Mouse (Mus musculus) MEL (cell line): ENCODE measurements at regions not wholly inside any gene's neighbourhood (a gene's known extent, or its start where the extent isn't known, plus 50 kb on each side); places are given as distances from the start of the nearest gene placed in this dataset.
"Not testable (repeated sequence)": the region's sequence is repeated elsewhere in the genome, so short reads cannot be mapped to it uniquely, and the experiment has no call there.

Experiments
- DNase-seq: peaks from one replicate; pipeline ENCODE4 v3.0.0; 2011; ENCODE audit warnings: low read depth, low spot score
- H3K27ac ChIP-seq: 2 replicates; pipeline ENCODE4 v1.5.1; 2012; ENCODE audit warnings: low read depth, mild to moderate bottlenecking, control low read depth, low read length, moderate library complexity; ENCODE audit not compliant: control insufficient read depth
- H3K27me3 ChIP-seq, 2 experiments: fragments of 150-350 bp in 1 of 2; sonication (generic) in 1 of 2; 2 replicates each; pipeline ENCODE4 v1.6.1; 2012; ENCODE audit warnings: low read length in 2 of 2, mild to moderate bottlenecking in 2 of 2, improper control_type of control experiment in 1 of 2, moderate library complexity in 1 of 2; ENCODE audit not compliant: insufficient read depth in 2 of 2, control insufficient read depth in 1 of 2
- H3K36me3 ChIP-seq, 2 experiments: 2 replicates each; pipeline ENCODE4 v1.6.1; 2012 to 2014; ENCODE audit warnings: low read length in 2 of 2, improper control_type of control experiment in 1 of 2, inconsistent platforms in 1 of 2, mild to moderate bottlenecking in 1 of 2; ENCODE audit not compliant: insufficient read depth in 2 of 2, control insufficient read depth in 1 of 2
- H3K4me1 ChIP-seq, 2 experiments: fragments of 150-350 bp in 1 of 2; sonication (generic) in 1 of 2; 2 replicates each; pipeline ENCODE4 v1.6.1; 2012; ENCODE audit warnings: low read length in 2 of 2, improper control_type of control experiment in 1 of 2, mild to moderate bottlenecking in 1 of 2; ENCODE audit not compliant: insufficient read depth in 2 of 2, control insufficient read depth in 1 of 2
- H3K4me3 ChIP-seq, 2 experiments: fragments of 150-350 bp in 1 of 2; sonication (generic) in 1 of 2; 2 replicates each; pipeline ENCODE4 v1.5.1; 2012; ENCODE audit warnings: low read depth in 2 of 2, low read length in 2 of 2, mild to moderate bottlenecking in 2 of 2, moderate library complexity in 2 of 2, control low read depth in 1 of 2, improper control_type of control experiment in 1 of 2; ENCODE audit not compliant: control insufficient read depth in 1 of 2, insufficient read depth in 1 of 2
- H3K79me2 ChIP-seq: 2 replicates; pipeline ENCODE4 v1.6.1; 2012; ENCODE audit warnings: mild to moderate bottlenecking, low read length, moderate library complexity; ENCODE audit not compliant: control insufficient read depth, poor library complexity, insufficient read depth
- H3K9ac ChIP-seq: 2 replicates; pipeline ENCODE4 v1.6.1; 2012; ENCODE audit warnings: low read depth, mild to moderate bottlenecking, control low read depth, low read length, moderate library complexity; ENCODE audit not compliant: control insufficient read depth, poor library complexity, severe bottlenecking
- H3K9me3 ChIP-seq: fragments of 150-350 bp; sonication (generic); replicated peaks from 2 replicates; pipeline ENCODE4 v1.6.1; 2012; ENCODE audit warnings: mild to moderate bottlenecking, low read length, improper control_type of control experiment, moderate library complexity; ENCODE audit not compliant: insufficient read depth
- BHLHE40 ChIP-seq: IDR thresholded peaks from 2 replicates; pipeline ENCODE4 v1.6.1; 2012; ENCODE audit warnings: low read depth, mild to moderate bottlenecking, inconsistent platforms, low read length, improper control_type of control experiment, borderline replicate concordance
- CTCF ChIP-seq, 3 experiments: IDR thresholded peaks in 2 of 3; conservative IDR thresholded peaks in 1 of 3; 2 replicates each; pipeline ENCODE4 v1.5.1; 2011 to 2012; ENCODE audit warnings: low read length in 3 of 3, low read depth in 2 of 3, mild to moderate bottlenecking in 2 of 3, improper control_type of control experiment in 1 of 3, inconsistent platforms in 1 of 3, mixed read lengths in 1 of 3, moderate library complexity in 1 of 3; ENCODE audit not compliant: control insufficient read depth in 1 of 3, insufficient read depth in 1 of 3, poor library complexity in 1 of 3, severe bottlenecking in 1 of 3
- EP300 ChIP-seq, 2 experiments: IDR thresholded peaks; 2 replicates each; pipeline ENCODE4 v1.6.1; 2011; ENCODE audit warnings: improper control_type of control experiment in 2 of 2, low read length in 2 of 2, low read depth in 1 of 2, mild to moderate bottlenecking in 1 of 2
- GABPA ChIP-seq: IDR thresholded peaks from 2 replicates; pipeline ENCODE4 v1.6.1; 2012; ENCODE audit warnings: low read depth, mild to moderate bottlenecking, inconsistent platforms, low read length, improper control_type of control experiment, moderate library complexity
- GATA1 ChIP-seq: IDR thresholded peaks from 2 replicates; pipeline ENCODE4 v1.6.1; 2011; ENCODE audit warnings: low read depth, low read length, improper control_type of control experiment
- KAT2A ChIP-seq: conservative IDR thresholded peaks from 2 replicates; pipeline ENCODE4 v1.6.1; 2012; ENCODE audit warnings: low read depth, low read length, improper control_type of control experiment, inconsistent platforms
- MAX ChIP-seq: IDR thresholded peaks from 2 replicates; pipeline ENCODE4 v1.6.1; 2011; ENCODE audit warnings: low read length, improper control_type of control experiment
- MYC ChIP-seq: IDR thresholded peaks from 2 replicates; pipeline ENCODE4 v1.6.1; 2011; ENCODE audit warnings: low read depth, mild to moderate bottlenecking, low read length, improper control_type of control experiment, moderate library complexity
- NELFE ChIP-seq: IDR thresholded peaks from 2 replicates; pipeline ENCODE4 v1.6.1; 2011; ENCODE audit warnings: low read depth, low read length, improper control_type of control experiment
- NRF1 ChIP-seq: IDR thresholded peaks from 2 replicates; pipeline ENCODE4 v1.6.1; 2014; ENCODE audit warnings: low read depth, mild to moderate bottlenecking, inconsistent platforms, low read length, improper control_type of control experiment, moderate library complexity; ENCODE audit not compliant: poor library complexity, insufficient read depth, severe bottlenecking
- POLR2A ChIP-seq, 2 experiments: IDR thresholded peaks; 2 replicates each; pipeline ENCODE4 v1.6.1; 2011 to 2012; ENCODE audit warnings: low read length in 2 of 2, mild to moderate bottlenecking in 2 of 2, control low read depth in 1 of 2, improper control_type of control experiment in 1 of 2, low read depth in 1 of 2, moderate library complexity in 1 of 2; ENCODE audit not compliant: control insufficient read depth in 1 of 2, insufficient read depth in 1 of 2, poor library complexity in 1 of 2
- POLR2AphosphoS2 ChIP-seq: IDR thresholded peaks from 2 replicates; pipeline ENCODE4 v1.6.1; 2011; ENCODE audit warnings: low read length, improper control_type of control experiment
- POLR2AphosphoS5 ChIP-seq: IDR thresholded peaks from 2 replicates; pipeline ENCODE4 v1.6.1; 2012; ENCODE audit warnings: low read depth, borderline replicate concordance, mild to moderate bottlenecking, inconsistent platforms, low read length, moderate library complexity, mixed read lengths
- RCOR1 ChIP-seq: IDR thresholded peaks from 2 replicates; pipeline ENCODE4 v1.6.1; 2012; ENCODE audit warnings: low read depth, mild to moderate bottlenecking, inconsistent platforms, low read length, improper control_type of control experiment
- SMC3 ChIP-seq: IDR thresholded peaks from 2 replicates; pipeline ENCODE4 v1.6.1; 2011; ENCODE audit warnings: low read depth, low read length, improper control_type of control experiment
- TAL1 ChIP-seq: IDR thresholded peaks from 2 replicates; pipeline ENCODE4 v1.6.1; 2012; ENCODE audit warnings: mild to moderate bottlenecking, inconsistent platforms, low read length, moderate library complexity, mixed read lengths
- TCF12 ChIP-seq: IDR thresholded peaks from 2 replicates; pipeline ENCODE4 v1.6.1; 2014; ENCODE audit warnings: low read depth, mild to moderate bottlenecking, inconsistent platforms, low read length, improper control_type of control experiment, moderate library complexity
- UBTF ChIP-seq: IDR thresholded peaks from 2 replicates; pipeline ENCODE4 v1.6.1; 2012; ENCODE audit warnings: low read depth, mild to moderate bottlenecking, inconsistent platforms, low read length, improper control_type of control experiment, moderate library complexity, borderline replicate concordance; ENCODE audit not compliant: insufficient read depth
- USF1 ChIP-seq: IDR thresholded peaks from 2 replicates; pipeline ENCODE4 v1.6.1; 2014; ENCODE audit warnings: low read depth, mild to moderate bottlenecking, inconsistent platforms, low read length, improper control_type of control experiment, moderate library complexity
- ZC3H11A ChIP-seq: IDR thresholded peaks from 2 replicates; pipeline ENCODE4 v1.6.1; 2012; ENCODE audit warnings: low read depth, mild to moderate bottlenecking, inconsistent platforms, low read length, improper control_type of control experiment
- ZMIZ1 ChIP-seq: IDR thresholded peaks from 2 replicates; pipeline ENCODE4 v1.6.1; 2012; ENCODE audit warnings: low read depth, mild to moderate bottlenecking, inconsistent platforms, low read length, improper control_type of control experiment, moderate library complexity
- ZNF384 ChIP-seq: IDR thresholded peaks from 2 replicates; pipeline ENCODE4 v1.6.1; 2012; ENCODE audit warnings: low read depth, mild to moderate bottlenecking, inconsistent platforms, low read length, improper control_type of control experiment

DNA sequence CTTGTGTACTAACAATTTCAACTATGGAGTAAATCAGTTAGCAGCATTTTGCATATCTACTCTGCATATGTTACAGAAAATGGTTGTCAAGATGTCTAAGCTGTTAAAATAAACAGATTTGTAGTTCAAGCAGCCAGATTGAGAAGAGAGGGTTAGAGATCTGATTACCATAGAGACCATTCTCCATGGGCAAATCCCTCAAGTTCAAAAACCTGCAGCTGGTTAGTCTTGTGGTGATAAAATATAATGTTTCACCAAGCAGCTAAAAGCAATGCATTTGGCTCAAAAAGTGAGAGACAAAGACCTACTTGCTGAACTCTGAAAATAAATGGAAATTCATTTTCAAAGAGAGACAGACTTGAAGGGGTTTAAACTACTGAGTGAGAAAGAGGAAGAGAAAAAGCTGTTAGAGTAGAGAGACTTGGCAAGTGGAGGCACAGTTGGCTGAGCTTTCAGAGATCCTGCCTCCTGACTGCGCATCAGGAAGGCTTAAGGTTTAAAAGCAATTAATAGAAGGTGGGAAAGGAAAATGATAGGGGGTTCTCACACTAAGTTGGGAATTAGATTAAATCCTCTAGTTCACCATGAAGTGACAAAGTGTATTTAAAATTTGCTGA, 570.2 kb downstream of the Nova1 start:
- DNase-seq, result no peak
- Histone ChIP-seq H3K27ac (no peak overlapping the region), H3K9ac (no peak overlapping the region), H3K36me3 (no peaks in the 10 kb centered on the region), H3K4me1 (no peaks in the 10 kb centered on the region), H3K79me2 (no peaks in the 10 kb centered on the region), H3K27me3 (no peaks in the 10 kb centered on the region), H3K9me3 (no peaks in the 10 kb centered on the region), H3K4me3 (no peak overlapping the region)
- TF ChIP-seq USF1 (no peak), ZMIZ1 (no peak), ZC3H11A (no peak), POLR2AphosphoS2 (no peak), GABPA (no peak)

- no peaks in the 10 kb centered on the region for H3K27me3 ChIP-seq
- no peaks in the 10 kb centered on the region for H3K4me1 ChIP-seq
- H3K27ac ChIP-seq, result no peak overlapping the region
- H3K4me3 ChIP-seq, result no peak overlapping the region
- DNase-seq, result no peak
- H3K79me2 ChIP-seq, result no peaks in the 10 kb centered on the region
- no peaks in the 10 kb centered on the region for H3K36me3 ChIP-seq
- H3K9me3 ChIP-seq, result no peaks in the 10 kb centered on the region
- TF ChIP-seq RCOR1, result no peak
- no peak for TF ChIP-seq POLR2AphosphoS2
- no peak for TF ChIP-seq NELFE
- no peak for TF ChIP-seq TAL1
- no peak for TF ChIP-seq GABPA
- no peak for TF ChIP-seq ZNF384
- no peak for TF ChIP-seq TCF12
- no peak for TF ChIP-seq BHLHE40
- no peak for TF ChIP-seq GATA1
- TF ChIP-seq MYC, result no peak
- no peak for TF ChIP-seq MAX
- TF ChIP-seq UBTF, result no peak
- H3K9ac ChIP-seq, result no peak overlapping the region
Observed at GRCm38 (mm10) chr12:46244925-46245324, 573.8 kb downstream of the Nova1 start.

- Histone ChIP-seq H3K79me2 (no peaks in the 10 kb centered on the region), H3K9ac (no peak overlapping the region)
- no peak for DNase-seq
Observed at GRCm38 (mm10) chr12:46232359-46232758, 586.4 kb downstream of the Nova1 start.

DNA sequence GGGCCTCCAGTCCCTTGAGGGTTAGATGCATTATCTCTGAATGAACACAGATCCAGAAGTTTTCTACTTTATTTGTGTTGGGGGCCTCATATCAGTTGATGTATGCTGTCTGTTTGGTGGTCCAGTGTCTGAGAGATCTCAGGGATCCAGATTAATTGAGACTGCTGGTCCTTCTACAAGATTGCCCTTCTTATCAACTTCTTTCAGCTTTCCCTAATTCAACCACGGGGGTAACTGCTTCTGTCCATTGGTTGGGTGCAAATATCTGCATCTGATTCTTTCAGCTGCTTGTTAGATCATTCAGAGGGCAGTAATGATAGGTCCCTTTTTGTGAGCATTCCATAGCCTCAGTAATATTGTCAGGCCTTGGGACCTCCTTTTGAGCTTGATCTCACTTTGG, 603.4 kb downstream of the Nova1 start:
- not testable (repeated sequence) for DNase-seq, H3K4me1 ChIP-seq, H3K27me3 ChIP-seq, H3K36me3 ChIP-seq, H3K27ac ChIP-seq, H3K9me3 ChIP-seq, H3K9ac ChIP-seq, H3K4me3 ChIP-seq, H3K79me2 ChIP-seq

More at GRCm38 (mm10) chr12:46232359-46232758, 586.4 kb downstream of the Nova1 start:
- no peaks in the 10 kb centered on the region for H3K27me3 ChIP-seq
- no peaks in the 10 kb centered on the region for H3K4me1 ChIP-seq
- no peak overlapping the region for H3K4me3 ChIP-seq
- TF ChIP-seq CTCF (IDR thresholded peaks at IDR 0.05 in 2 of 3, conservative IDR thresholded peaks at IDR 0.05 in 1 of 3; ENCODE audit: control insufficient read depth in 1 of 3, insufficient read depth in 1 of 3, low read depth in 2 of 3, low read length in 3 of 3, poor library complexity in 1 of 3, severe bottlenecking in 1 of 3) (no peak), EP300 (IDR thresholded peaks at IDR 0.05; ENCODE audit: low read depth in 1 of 2, low read length in 2 of 2) (no peak), UBTF (no peak), POLR2AphosphoS5 (no peak), ZNF384 (no peak), NRF1 (no peak), ZMIZ1 (no peak), SMC3 (no peak), TCF12 (no peak), POLR2AphosphoS2 (no peak), KAT2A (no peak), POLR2A (IDR thresholded peaks at IDR 0.05; ENCODE audit: control insufficient read depth in 1 of 2, insufficient read depth in 1 of 2, low read depth in 1 of 2, low read length in 2 of 2, poor library complexity in 1 of 2) (no peak)
- H3K9me3 ChIP-seq, result no peaks in the 10 kb centered on the region
- no peak overlapping the region for H3K27ac ChIP-seq
- no peaks in the 10 kb centered on the region for H3K36me3 ChIP-seq
